Comparison of ENCODE assay signal across 10 mouse cellular contexts in the genomic region with DNA sequence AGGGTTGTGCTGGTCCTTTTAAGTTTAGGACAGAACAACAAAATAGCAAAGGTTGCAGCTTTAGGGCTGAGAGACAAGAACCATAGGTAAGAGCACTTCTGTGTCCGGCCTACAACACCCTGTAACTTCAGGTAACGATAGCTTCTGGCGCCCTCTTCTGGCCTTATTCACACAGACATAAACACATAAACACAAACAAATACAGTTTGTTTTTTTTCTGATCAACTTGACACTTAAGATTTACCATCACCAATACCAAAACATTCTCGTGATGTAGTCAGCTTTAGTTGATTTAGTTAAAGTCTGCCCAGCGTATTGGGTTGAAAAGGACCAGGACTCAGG. TPM values are rescaled to one million over a fixed set of nuclear protein-coding genes. Genes with fewer than 3 reads are reported as not detected.
DNase-seq lines count a peak whose midpoint lies in the region; ATAC-seq and TF ChIP-seq lines count a peak whose summit lies in the region.
"Had no signal": no experiment of that assay in that cellular context is flagged by ENCODE, and none has a peak within 500 bp of the region (broad histone marks: within the 10 kb centered on the region; RNA-seq: fewer than 3 reads in every experiment).

No protein-coding gene starts in this region.

- 44% methylated on average over 5 of the region's 5 CpGs for WGBS in forebrain, postnatal 0 days
- 47% methylated on average over 5 of the region's 5 CpGs for WGBS in forebrain, embryonic 10.5 days

- ATAC-seq in forebrain, postnatal 0 days: no peak
- peak; percentile 81 for ATAC-seq in inflammation-experienced regulatory T-cells, adult 6 months

- DNase-seq in forebrain, postnatal 0 days: no peak
- DNase-seq in forebrain, embryonic 10.5 days (ENCODE audit: extremely low spot score, low spot score): no peak
- DNase-seq in right cerebral cortex, postnatal 4 days: peak; percentile 18
- no peak for DNase-seq in right cerebral cortex, postnatal 10 days (ENCODE audit: low spot score in 2 of 2)
- peak; percentile 75 for DNase-seq in splenic B cell, adult 2 months (ENCODE audit: low read depth, low spot score)
- DNase-seq in left cerebral cortex, postnatal 4 days: no peak
- no peak for DNase-seq in urinary bladder, postnatal 25 days (ENCODE audit: low spot score)

- H3K4me3 ChIP-seq in forebrain, postnatal 0 days (ENCODE audit: low read depth, low read length): no peak overlapping the region
- H3K4me3 ChIP-seq in forebrain, embryonic 10.5 days: no peak overlapping the region
- H3K4me3 ChIP-seq: heart, embryonic 15.5 days; midbrain, embryonic 12.5 days had no signal

- no peak overlapping the region for H3K4me2 ChIP-seq in forebrain, postnatal 0 days (ENCODE audit: low read depth)
- H3K4me2 ChIP-seq: heart, embryonic 15.5 days; midbrain, embryonic 12.5 days had no signal

- TF ChIP-seq CTCF in forebrain, postnatal 0 days (IDR thresholded peaks at IDR 0.05; ENCODE audit: low read depth): peak; percentile 45

- H3K9me3 ChIP-seq in forebrain, postnatal 0 days (ENCODE audit: low read length): no peaks in the 10 kb centered on the region
- no peaks in the 10 kb centered on the region for H3K9me3 ChIP-seq in forebrain, embryonic 10.5 days
- H3K9me3 ChIP-seq: heart, embryonic 15.5 days; midbrain, embryonic 12.5 days had no signal

- H3K36me3 ChIP-seq in forebrain, postnatal 0 days (ENCODE audit: insufficient read depth): peaks cover 18% of the 10 kb centered on the region
- peaks cover 23% of the 10 kb centered on the region for H3K36me3 ChIP-seq in forebrain, embryonic 10.5 days (replicated peaks)
- no peaks in the 10 kb centered on the region for H3K36me3 ChIP-seq in splenic B cell, adult 2 months (ENCODE audit: control insufficient read depth, insufficient read depth, low read length, poor library complexity, severe bottlenecking)
- H3K36me3 ChIP-seq: heart, embryonic 15.5 days had no signal

- no peak overlapping the region for H3K27ac ChIP-seq in forebrain, postnatal 0 days (ENCODE audit: low read depth, low read length)
- no peak overlapping the region for H3K27ac ChIP-seq in forebrain, embryonic 10.5 days
- H3K27ac ChIP-seq: heart, embryonic 15.5 days; midbrain, embryonic 12.5 days had no signal

- no peaks in the 10 kb centered on the region for H3K27me3 ChIP-seq in forebrain, postnatal 0 days (ENCODE audit: insufficient read depth, low read length)
- H3K27me3 ChIP-seq in forebrain, embryonic 10.5 days (ENCODE audit: poor library complexity, severe bottlenecking): no peaks in the 10 kb centered on the region
- no peaks in the 10 kb centered on the region for H3K27me3 ChIP-seq in splenic B cell, adult 2 months (ENCODE audit: control insufficient read depth, insufficient read depth, low read length, poor library complexity, severe bottlenecking)
- H3K27me3 ChIP-seq: heart, embryonic 15.5 days; midbrain, embryonic 12.5 days had no signal

- H3K4me1 ChIP-seq in forebrain, postnatal 0 days (ENCODE audit: insufficient read depth): no peaks in the 10 kb centered on the region
- H3K4me1 ChIP-seq in forebrain, embryonic 10.5 days: no peaks in the 10 kb centered on the region
- H3K4me1 ChIP-seq: heart, embryonic 15.5 days; midbrain, embryonic 12.5 days had no signal

- intact Hi-C loops in left cerebral cortex, postnatal 4 days (cut with DNase I): no loop called here

- no peak overlapping the region for H3K9ac ChIP-seq in forebrain, postnatal 0 days
- H3K9ac ChIP-seq: heart, embryonic 15.5 days; midbrain, embryonic 12.5 days had no signal

RNA-seq across cellular contexts. Expression of a gene that starts 10.6 kb away (rescaled TPM):
- 1.3 and 2.8 TPM in 2 replicates for total RNA-seq in forebrain, postnatal 0 days (2014; rRNA removed)
- 1.2 and 1.4 TPM in 2 replicates for polyA plus RNA-seq in forebrain, postnatal 0 days (2015; fragmentation: Nextera tagmentation; extraction: Ambion mirVana)
- polyA plus RNA-seq in forebrain, embryonic 10.5 days (2016; fragmentation: Nextera tagmentation; extraction: Ambion mirVana): 2.9 and 4.1 TPM in 2 replicates
- polyA plus RNA-seq in inflammation-experienced regulatory T-cells, adult 6 months (2017; shearing (Covaris generic)): 1 to 10 TPM; 3.8 to 4.6 (median 4.3) TPM
- total RNA-seq in left cerebral cortex, postnatal 4 days (2021): 1 to 10 TPM; 1.6 to 2.9 TPM

RNA-seq across cellular contexts. Expression of a gene that starts 10.6 kb away (rescaled TPM):
- total RNA-seq in forebrain, postnatal 0 days (2014; rRNA removed): 39.2 and 40.8 TPM in 2 replicates
- 29.8 and 32.3 TPM in 2 replicates for polyA plus RNA-seq in forebrain, postnatal 0 days (2015; fragmentation: Nextera tagmentation; extraction: Ambion mirVana)
- polyA plus RNA-seq in forebrain, embryonic 10.5 days (2016; fragmentation: Nextera tagmentation; extraction: Ambion mirVana): 29.3 and 30.3 TPM in 2 replicates
- polyA plus RNA-seq in inflammation-experienced regulatory T-cells, adult 6 months (2017; shearing (Covaris generic)): 10 to 100 TPM; 42.9 to 51.1 (median 50.9) TPM
- 10 to 100 TPM; 15.7 to 16.9 TPM for total RNA-seq in left cerebral cortex, postnatal 4 days (2021)

RNA-seq across cellular contexts. Expression of a gene that starts 42.9 kb away (rescaled TPM):
- total RNA-seq in forebrain, postnatal 0 days (2014; rRNA removed): 163 and 199 TPM in 2 replicates
- 43.0 and 87.2 TPM in 2 replicates for polyA plus RNA-seq in forebrain, postnatal 0 days (2015; fragmentation: Nextera tagmentation; extraction: Ambion mirVana)
- polyA plus RNA-seq in forebrain, embryonic 10.5 days (2016; fragmentation: Nextera tagmentation; extraction: Ambion mirVana): 27.3 and 28.7 TPM in 2 replicates
- polyA plus RNA-seq in inflammation-experienced regulatory T-cells, adult 6 months (2017; shearing (Covaris generic)): 1 to 10 TPM in 1 of 3 experiments, under 1 TPM in 1, not detected in 1; 0.12 to 1.1 TPM
- total RNA-seq in left cerebral cortex, postnatal 4 days (2021): 100 to 1,000 TPM; 136 to 142 TPM

RNA-seq across cellular contexts. Expression of a gene that starts 56.5 kb away (rescaled TPM):
- 13.2 and 18.7 TPM in 2 replicates for total RNA-seq in forebrain, postnatal 0 days (2014; rRNA removed)
- polyA plus RNA-seq in forebrain, postnatal 0 days (2015; fragmentation: Nextera tagmentation; extraction: Ambion mirVana): 88.0 and 125 TPM in 2 replicates
- 155 and 168 TPM in 2 replicates for polyA plus RNA-seq in forebrain, embryonic 10.5 days (2016; fragmentation: Nextera tagmentation; extraction: Ambion mirVana)
- polyA plus RNA-seq in inflammation-experienced regulatory T-cells, adult 6 months (2017; shearing (Covaris generic)): 100 to 1,000 TPM; 199 to 210 (median 207) TPM
- total RNA-seq in left cerebral cortex, postnatal 4 days (2021): 10 to 100 TPM; 66.8 to 68.0 TPM

Comparison
In these comparisons a context has a peak if more than half of its experiments do, and no peak if none do; other contexts are left out.
1. DNase-seq: peak in right cerebral cortex, postnatal 4 days (single experiment) and splenic B cell, adult 2 months (single experiment); none in forebrain, postnatal 0 days (single experiment), forebrain, embryonic 10.5 days (single experiment), right cerebral cortex, postnatal 10 days (0 of 2), left cerebral cortex, postnatal 4 days (single experiment) and urinary bladder, postnatal 25 days (single experiment).
2. RNA of a gene that starts 42.9 kb away (polyA plus RNA-seq): 43.0 to 87.2 TPM in forebrain, postnatal 0 days and 27.3 to 28.7 TPM in forebrain, embryonic 10.5 days; 0.12 to 1.1 TPM in inflammation-experienced regulatory T-cells, adult 6 months; every median in the first group is over 10 times any median in the second.